Mouse (Mus musculus): ENCODE measurements around the gene Ifnlr1. TPM values are rescaled to one million over a fixed set of nuclear protein-coding genes. Genes with fewer than 3 reads are reported as not detected.

Gene Ifnlr1
- polyA plus RNA-seq, 1 experiment from 2014 or later: 1.1 TPM

GRCm38 (mm10) chr4:135722540-135723290 is 36.6 kb downstream of the Ifnlr1 start:
- ATAC-seq (ENCODE audit: low read depth) (peak; percentile 35; the same call in 1 of the 2 replicates), DNase-seq (ENCODE audit: low spot score) (no peak)
- no peaks in the 10 kb centered on the region for H3K36me3 ChIP-seq (ENCODE audit: control insufficient read depth, insufficient read depth, low read length)
- H3K9me3 ChIP-seq (ENCODE audit: control insufficient read depth, low read length): peaks cover 6% of the 10 kb centered on the region; the same call in 1 of the 2 replicates
- WGBS: 73% methylated on average over 15 of the region's 17 CpGs
- no peak overlapping the region for H3K9ac ChIP-seq (ENCODE audit: low read depth, low read length)
- no peak overlapping the region for H3K4me2 ChIP-seq (ENCODE audit: low read depth, low read length)
- no peaks in the 10 kb centered on the region for H3K27me3 ChIP-seq (replicated peaks; ENCODE audit: control insufficient read depth, insufficient read depth, low read length)
- no peak overlapping the region for H3K4me3 ChIP-seq (ENCODE audit: low read depth, low read length)
- no peaks in the 10 kb centered on the region; the same call in 1 of the 2 replicates for H3K4me1 ChIP-seq (ENCODE audit: control insufficient read depth, insufficient read depth, low read length)
- H3K27ac ChIP-seq (replicated peaks; ENCODE audit: low read depth, low read length): no peak overlapping the region

- Histone ChIP-seq H3K4me1 (ENCODE audit: control insufficient read depth, insufficient read depth, low read length) (no peaks in the 10 kb centered on the region; the same call in 1 of the 2 replicates), H3K9me3 (ENCODE audit: control insufficient read depth, low read length) (peaks cover 6% of the 10 kb centered on the region; the same call in 1 of the 2 replicates), H3K4me3 (ENCODE audit: low read depth, low read length) (no peak overlapping the region), H3K36me3 (ENCODE audit: control insufficient read depth, insufficient read depth, low read length) (no peaks in the 10 kb centered on the region), H3K27ac (replicated peaks; ENCODE audit: low read depth, low read length) (no peak overlapping the region), H3K27me3 (replicated peaks; ENCODE audit: control insufficient read depth, insufficient read depth, low read length) (no peaks in the 10 kb centered on the region), H3K9ac (ENCODE audit: low read depth, low read length) (no peak overlapping the region), H3K4me2 (ENCODE audit: low read depth, low read length) (no peak overlapping the region)
- ATAC-seq (ENCODE audit: low read depth) (no peak), DNase-seq (ENCODE audit: low spot score) (no peak)
- WGBS: 63% methylated on average over 11 of the region's 11 CpGs
Observed at GRCm38 (mm10) chr4:135726416-135726815, 40.3 kb downstream of the Ifnlr1 start.

GRCm38 (mm10) chr4:135727817-135728216 is 41.7 kb downstream of the Ifnlr1 start, which contains the start of gene Il22ra1:
Il22ra1 (plus strand) TSS chr4:135728172.
- Histone ChIP-seq H3K9me3 (ENCODE audit: control insufficient read depth, low read length) (peaks cover 3% of the 10 kb centered on the region; the same call in 1 of the 2 replicates), H3K4me2 (ENCODE audit: low read depth, low read length) (no peak within 1 kb of the TSS), H3K27me3 (replicated peaks; ENCODE audit: control insufficient read depth, insufficient read depth, low read length) (no peaks in the 10 kb centered on the region), H3K4me3 (ENCODE audit: low read depth, low read length) (no peak within 1 kb of the TSS), H3K4me1 (ENCODE audit: control insufficient read depth, insufficient read depth, low read length) (no peaks in the 10 kb centered on the region; the same call in 1 of the 2 replicates), H3K27ac (replicated peaks; ENCODE audit: low read depth, low read length) (no peak within 1 kb of the TSS), H3K9ac (ENCODE audit: low read depth, low read length) (no peak within 1 kb of the TSS; the same call in 1 of the 2 replicates), H3K36me3 (ENCODE audit: control insufficient read depth, insufficient read depth, low read length) (no peaks in the 10 kb centered on the region)
- WGBS: 41% methylated on average over 14 of the region's 14 CpGs
- DNase-seq (ENCODE audit: low spot score): peak; percentile 54
- peak; percentile 41; the same call in 1 of the 2 replicates for ATAC-seq (ENCODE audit: low read depth)

- no peaks in the 10 kb centered on the region for H3K27me3 ChIP-seq (replicated peaks; ENCODE audit: control insufficient read depth, insufficient read depth, low read length)
- H3K27ac ChIP-seq (replicated peaks; ENCODE audit: low read depth, low read length): no peak overlapping the region
- H3K9ac ChIP-seq (ENCODE audit: low read depth, low read length): no peak overlapping the region
- peaks cover 6% of the 10 kb centered on the region; the same call in 1 of the 2 replicates for H3K9me3 ChIP-seq (ENCODE audit: control insufficient read depth, low read length)
- no peaks in the 10 kb centered on the region for H3K36me3 ChIP-seq (ENCODE audit: control insufficient read depth, insufficient read depth, low read length)
- ATAC-seq (ENCODE audit: low read depth) (0 out of 2 replicates have a peak, but pooled peaks have one; percentile 8), DNase-seq (ENCODE audit: low spot score) (no peak)
- WGBS: 63% methylated on average over 9 of the region's 9 CpGs
- H3K4me2 ChIP-seq (ENCODE audit: low read depth, low read length): no peak overlapping the region
- no peak overlapping the region for H3K4me3 ChIP-seq (ENCODE audit: low read depth, low read length)
- H3K4me1 ChIP-seq (ENCODE audit: control insufficient read depth, insufficient read depth, low read length): no peaks in the 10 kb centered on the region; the same call in 1 of the 2 replicates
Observed at GRCm38 (mm10) chr4:135730204-135730603, 44.1 kb downstream of the Ifnlr1 start.

- Histone ChIP-seq H3K4me2 (ENCODE audit: low read depth, low read length) (no peak overlapping the region), H3K9ac (ENCODE audit: low read depth, low read length) (no peak overlapping the region), H3K4me3 (ENCODE audit: low read depth, low read length) (no peak overlapping the region), H3K27me3 (replicated peaks; ENCODE audit: control insufficient read depth, insufficient read depth, low read length) (no peaks in the 10 kb centered on the region), H3K9me3 (ENCODE audit: control insufficient read depth, low read length) (peaks cover 6% of the 10 kb centered on the region; the same call in 1 of the 2 replicates), H3K27ac (replicated peaks; ENCODE audit: low read depth, low read length) (no peak overlapping the region), H3K36me3 (ENCODE audit: control insufficient read depth, insufficient read depth, low read length) (no peaks in the 10 kb centered on the region), H3K4me1 (ENCODE audit: control insufficient read depth, insufficient read depth, low read length) (no peaks in the 10 kb centered on the region; the same call in 1 of the 2 replicates)
- ATAC-seq (ENCODE audit: low read depth) (no peak), DNase-seq (ENCODE audit: low spot score) (no peak)
- whole genome bisulfite sequencing: 58% methylated on average over 8 of the region's 8 CpGs
Observed at GRCm38 (mm10) chr4:135730951-135731350, 44.9 kb downstream of the Ifnlr1 start.

DNA sequence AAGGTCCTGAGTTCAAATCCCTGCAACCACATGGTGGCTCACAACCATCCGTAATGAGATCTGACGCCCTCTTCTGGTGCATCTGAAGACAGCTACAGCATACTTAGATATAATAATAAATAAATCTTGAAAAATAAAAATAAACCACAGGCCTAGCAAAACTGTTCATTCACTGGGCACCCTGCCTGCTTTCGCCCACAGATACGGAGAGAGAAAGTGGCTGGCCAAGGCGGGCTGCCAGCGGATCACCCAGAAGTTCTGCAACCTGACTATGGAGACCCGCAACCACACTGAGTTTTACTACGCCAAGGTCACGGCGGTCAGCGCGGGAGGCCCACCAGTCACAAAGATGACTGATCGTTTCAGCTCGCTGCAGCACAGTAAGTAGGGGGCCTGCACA is 47.8 kb downstream of the Ifnlr1 start:
- no peak for ATAC-seq (ENCODE audit: low read depth)
- no peak overlapping the region for H3K27ac ChIP-seq (replicated peaks; ENCODE audit: low read depth, low read length)
- no peaks in the 10 kb centered on the region for H3K27me3 ChIP-seq (replicated peaks; ENCODE audit: control insufficient read depth, insufficient read depth, low read length)
- H3K4me1 ChIP-seq (ENCODE audit: control insufficient read depth, insufficient read depth, low read length): no peaks in the 10 kb centered on the region; the same call in 1 of the 2 replicates
- H3K4me3 ChIP-seq (ENCODE audit: low read depth, low read length): no peak overlapping the region
- H3K36me3 ChIP-seq (ENCODE audit: control insufficient read depth, insufficient read depth, low read length): no peaks in the 10 kb centered on the region
- 92% methylated on average over 14 of the region's 14 CpGs for WGBS
- H3K9ac ChIP-seq (ENCODE audit: low read depth, low read length): no peak overlapping the region
- H3K4me2 ChIP-seq (ENCODE audit: low read depth, low read length): no peak overlapping the region
- H3K9me3 ChIP-seq (ENCODE audit: control insufficient read depth, low read length): peaks cover 6% of the 10 kb centered on the region; the same call in 1 of the 2 replicates
- no peak for DNase-seq (ENCODE audit: low spot score)

DNA sequence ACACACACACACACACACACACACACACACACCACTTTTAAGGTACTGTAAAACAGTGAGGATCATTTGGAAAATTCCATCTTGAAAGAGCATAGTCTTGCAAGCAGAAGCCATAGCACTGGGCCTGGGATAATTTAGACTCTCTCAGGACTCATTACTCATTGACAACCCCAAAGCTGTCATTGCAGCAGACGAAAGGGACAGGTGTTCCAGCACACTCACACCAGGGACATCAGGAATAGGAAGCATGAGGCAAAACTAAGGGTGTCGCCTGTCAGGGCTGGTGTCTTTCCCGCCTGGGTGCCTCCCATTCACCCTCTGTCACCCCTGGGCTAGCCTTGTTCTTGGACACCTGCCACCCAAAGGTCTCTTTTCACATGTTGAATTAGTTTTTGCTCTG is 50.8 kb downstream of the Ifnlr1 start:
- H3K27me3 ChIP-seq (replicated peaks; ENCODE audit: control insufficient read depth, insufficient read depth, low read length): no peaks in the 10 kb centered on the region
- no peak overlapping the region for H3K4me3 ChIP-seq (ENCODE audit: low read depth, low read length)
- H3K4me2 ChIP-seq (ENCODE audit: low read depth, low read length): no peak overlapping the region
- no peak overlapping the region for H3K9ac ChIP-seq (ENCODE audit: low read depth, low read length)
- 68% methylated on average over 3 of the region's 3 CpGs for WGBS
- ATAC-seq (ENCODE audit: low read depth) (no peak), DNase-seq (ENCODE audit: low spot score) (no peak)
- H3K4me1 ChIP-seq (ENCODE audit: control insufficient read depth, insufficient read depth, low read length): no peaks in the 10 kb centered on the region
- peaks cover 6% of the 10 kb centered on the region; the same call in 1 of the 2 replicates for H3K9me3 ChIP-seq (ENCODE audit: control insufficient read depth, low read length)
- no peaks in the 10 kb centered on the region for H3K36me3 ChIP-seq (ENCODE audit: control insufficient read depth, insufficient read depth, low read length)
- no peak overlapping the region for H3K27ac ChIP-seq (replicated peaks; ENCODE audit: low read depth, low read length)

GRCm38 (mm10) chr4:135738237-135738636 is 52.1 kb downstream of the Ifnlr1 start:
- ATAC-seq (ENCODE audit: low read depth) (no peak), DNase-seq (ENCODE audit: low spot score) (no peak)
- Histone ChIP-seq H3K9me3 (ENCODE audit: control insufficient read depth, low read length) (peaks cover 6% of the 10 kb centered on the region; the same call in 1 of the 2 replicates), H3K27me3 (replicated peaks; ENCODE audit: control insufficient read depth, insufficient read depth, low read length) (no peaks in the 10 kb centered on the region), H3K27ac (replicated peaks; ENCODE audit: low read depth, low read length) (no peak overlapping the region), H3K4me3 (ENCODE audit: low read depth, low read length) (no peak overlapping the region), H3K36me3 (ENCODE audit: control insufficient read depth, insufficient read depth, low read length) (no peaks in the 10 kb centered on the region), H3K9ac (ENCODE audit: low read depth, low read length) (no peak overlapping the region), H3K4me1 (ENCODE audit: control insufficient read depth, insufficient read depth, low read length) (no peaks in the 10 kb centered on the region), H3K4me2 (ENCODE audit: low read depth, low read length) (no peak overlapping the region)
- WGBS: 65% methylated on average over 5 of the region's 5 CpGs
